Mouse (Mus musculus) liver, postnatal 0 days (tissue): Measurements from ENCODE around the gene Zc3h7b. TPM values are rescaled to one million over a fixed set of nuclear protein-coding genes. Genes with fewer than 3 reads are reported as not detected.
"Not testable (repeated sequence)": the region's sequence is repeated elsewhere in the genome, so short reads cannot be mapped to it uniquely, and the experiment has no call there.

Experiments
- ATAC-seq: fragments of 200-750 bp; cut with Nextera tagmentation; 2 replicates; pipeline ENCODE4 v1.8.0; 2017; ENCODE audit warnings: mild to moderate bottlenecking, moderate library complexity
- DNase-seq: peaks from one replicate; pipeline ENCODE4 v3.0.0-alpha.2; 2016
- H3K27ac ChIP-seq: fragments of 300-500 bp; sonication (generic); 2 replicates; pipeline ENCODE4 v1.5.1; 2014; ENCODE audit warnings: antibody characterized with exemption, moderate library complexity, mild to moderate bottlenecking, low read depth
- H3K27me3 ChIP-seq: fragments of 300-500 bp; sonication (generic); 2 replicates; pipeline ENCODE4 v1.6.1; 2014; ENCODE audit warnings: low read length, control low read depth, mixed read lengths; ENCODE audit not compliant: insufficient read depth
- H3K36me3 ChIP-seq: fragments of 300-500 bp; sonication (generic); replicated peaks from 2 replicates; pipeline ENCODE4 v1.6.1; 2014; ENCODE audit warnings: mild to moderate bottlenecking, control low read depth, low read length, moderate library complexity, mixed read lengths; ENCODE audit not compliant: insufficient read depth
- H3K4me1 ChIP-seq: fragments of 300-500 bp; sonication (generic); 2 replicates; pipeline ENCODE4 v1.6.1; 2014; ENCODE audit warnings: antibody characterized with exemption, mild to moderate bottlenecking, control low read depth; ENCODE audit not compliant: insufficient read depth
- H3K4me2 ChIP-seq: fragments of 300-500 bp; sonication (generic); 2 replicates; pipeline ENCODE4 v1.6.1; 2014; ENCODE audit warnings: low read depth, mild to moderate bottlenecking, low read length, moderate library complexity, mixed read lengths
- H3K4me3 ChIP-seq: fragments of 300-500 bp; sonication (generic); 2 replicates; pipeline ENCODE4 v1.5.1; 2014; ENCODE audit warnings: low read depth, low read length
- H3K9ac ChIP-seq: fragments of 300-500 bp; sonication (generic); replicated peaks from 2 replicates; pipeline ENCODE4 v1.6.1; 2014; ENCODE audit warnings: mild to moderate bottlenecking, moderate library complexity
- H3K9me3 ChIP-seq: fragments of 300-500 bp; sonication (generic); 2 replicates; pipeline ENCODE4 v1.6.1; 2016; ENCODE audit warnings: mild to moderate bottlenecking, control low read depth, low read length, mixed read lengths
- CTCF ChIP-seq: sonication (generic); IDR thresholded peaks from 2 replicates; pipeline ENCODE4 v1.5.1; 2016; ENCODE audit warnings: antibody characterized with exemption, low read depth
- EP300 ChIP-seq: IDR thresholded peaks from 2 replicates; pipeline ENCODE4 v1.6.1; 2016; ENCODE audit warnings: antibody characterized with exemption, low read depth, mild to moderate bottlenecking
- WGBS: fragments of 180-500 bp; shearing (Covaris S2); extraction: QIAGEN DNeasy Blood & Tissue Kit; methylation state at CpG from one replicate; pipeline ENCODE4 v1.1.7; 2014; ENCODE audit not compliant: insufficient replicate concordance; 5-methylcytosine and 5-hydroxymethylcytosine counted together
- polyA plus RNA-seq: library from polyadenylated mRNA; unstranded; fragments of >200 nt; fragmentation: Nextera tagmentation; extraction: Ambion mirVana; gene quantifications from 2 replicates; pipeline ENCODE4 v1.2.1, GENCODE M21; 2015

The Zc3h7b gene
- polyA plus RNA-seq, 1 experiment from 2014 or later = 4.2 TPM

DNA sequence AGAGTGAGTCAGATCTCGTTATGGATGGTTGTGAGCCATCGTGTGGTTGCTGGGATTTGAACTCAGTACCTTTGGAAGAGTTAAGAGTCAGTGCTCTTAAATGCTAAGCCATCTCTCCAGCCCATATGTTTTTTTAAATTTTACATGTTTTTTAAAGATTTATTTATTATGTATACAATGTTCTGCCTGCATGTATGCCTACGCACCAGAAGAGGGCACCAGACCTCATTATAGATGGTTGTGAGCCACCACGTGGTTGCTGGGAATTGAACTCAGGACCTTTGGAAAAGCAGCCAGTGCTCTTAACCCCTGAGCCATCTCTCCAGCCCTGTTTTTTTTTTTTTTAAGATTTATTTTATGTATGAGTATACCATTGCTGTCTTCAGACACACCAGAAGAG, 43.5 kb upstream of the Zc3h7b start:
- not testable (repeated sequence) for H3K4me3 ChIP-seq, H3K4me2 ChIP-seq, H3K9me3 ChIP-seq, H3K4me1 ChIP-seq, H3K27me3 ChIP-seq, ATAC-seq, DNase-seq, H3K9ac ChIP-seq
- Histone ChIP-seq H3K27ac (peak overlapping the region; percentile 80), H3K36me3 (peaks cover 27% of the 10 kb centered on the region)
- TF ChIP-seq CTCF = peak; percentile 36
- WGBS = 81% methylated on average over 4 of the region's 4 CpGs

DNA sequence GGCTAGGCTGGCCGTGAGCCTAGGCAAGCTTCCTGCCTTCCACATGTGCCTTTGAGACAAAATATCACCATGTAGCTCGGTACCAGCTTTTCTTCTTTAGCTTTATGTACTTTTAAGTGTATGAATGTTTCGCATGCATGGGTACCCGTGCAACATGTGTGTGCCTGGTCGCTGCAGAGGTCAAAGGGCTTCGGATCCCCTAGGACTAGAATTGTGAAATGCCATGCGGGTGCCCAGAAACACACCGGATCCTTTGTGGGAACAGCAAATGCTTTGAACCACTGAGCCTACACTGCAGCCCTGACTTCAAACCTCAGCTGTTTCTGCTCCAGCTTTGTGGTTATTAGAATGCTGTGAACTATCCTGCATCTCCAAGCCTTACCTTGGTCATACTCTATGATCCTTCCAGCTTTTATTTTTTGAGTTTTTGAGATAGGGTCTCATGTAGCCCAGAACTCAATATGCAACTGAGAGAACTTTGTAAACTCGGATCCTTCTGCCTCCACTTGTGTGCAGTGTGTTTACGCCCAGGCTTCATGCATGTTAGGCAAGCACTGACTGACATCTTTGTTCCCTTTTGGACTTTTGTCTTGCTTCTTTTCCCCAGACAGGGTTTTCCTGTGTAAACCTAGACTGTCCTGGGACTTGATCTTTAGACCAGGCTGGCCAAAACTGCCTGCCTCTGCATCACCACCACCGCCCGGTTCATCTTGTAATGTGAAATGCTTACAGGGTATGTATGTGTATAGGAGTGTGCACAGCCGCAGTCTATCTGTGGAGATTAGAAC, 42.4 kb upstream of the Zc3h7b start:
- 0 out of 2 replicates have a peak overlapping the region, but pooled peaks have one; percentile 11 for H3K27ac ChIP-seq
- WGBS = 76% methylated on average over 13 of the region's 13 CpGs
- peaks cover 37% of the 10 kb centered on the region for H3K36me3 ChIP-seq
- H3K4me2 ChIP-seq = no peak overlapping the region
- H3K9ac ChIP-seq = no peak overlapping the region
- TF ChIP-seq EP300 = no peak
- no peak for TF ChIP-seq CTCF
- H3K4me3 ChIP-seq = no peak overlapping the region
- H3K4me1 ChIP-seq = 0 out of 2 replicates have a peak, but pooled peaks cover 3% of the 10 kb centered on the region
- no peaks in the 10 kb centered on the region for H3K27me3 ChIP-seq
- ATAC-seq (peak; percentile 25; the same call in 1 of the 2 replicates), DNase-seq (no peak)
- H3K9me3 ChIP-seq = no peaks in the 10 kb centered on the region

DNA sequence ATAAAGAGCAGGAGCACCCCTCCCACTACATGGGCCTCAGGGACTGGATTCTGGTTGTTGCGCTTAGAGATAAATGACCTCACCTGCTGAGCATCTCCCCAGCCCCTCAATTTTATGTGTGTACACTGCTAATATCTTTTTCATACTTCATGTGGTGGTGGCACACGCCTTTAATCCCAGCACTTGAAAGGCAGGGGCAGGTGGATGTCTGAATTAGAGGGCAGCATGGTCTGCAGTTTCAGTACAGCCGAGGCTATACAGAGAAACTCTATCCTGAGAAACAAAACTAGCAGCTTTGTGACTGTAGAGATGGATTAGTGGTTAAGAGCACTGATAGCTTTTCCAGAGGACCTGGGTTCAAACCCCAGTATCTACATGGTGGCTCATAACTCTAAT, 41.8 kb upstream of the Zc3h7b start:
- H3K27ac ChIP-seq = peak overlapping the region; percentile 24; the same call in 1 of the 2 replicates
- H3K36me3 ChIP-seq = peaks cover 40% of the 10 kb centered on the region
- no peak for ATAC-seq
- 0 out of 2 replicates have a peak, but pooled peaks cover 3% of the 10 kb centered on the region for H3K4me1 ChIP-seq
- WGBS = 87% methylated on average over 3 of the region's 3 CpGs
- DNase-seq = no peak
- no peak overlapping the region for H3K4me2 ChIP-seq
- no peak overlapping the region for H3K4me3 ChIP-seq
- no peaks in the 10 kb centered on the region for H3K9me3 ChIP-seq
- no peaks in the 10 kb centered on the region for H3K27me3 ChIP-seq
- H3K9ac ChIP-seq = no peak overlapping the region
- TF ChIP-seq CTCF (no peak), EP300 (no peak)

DNA sequence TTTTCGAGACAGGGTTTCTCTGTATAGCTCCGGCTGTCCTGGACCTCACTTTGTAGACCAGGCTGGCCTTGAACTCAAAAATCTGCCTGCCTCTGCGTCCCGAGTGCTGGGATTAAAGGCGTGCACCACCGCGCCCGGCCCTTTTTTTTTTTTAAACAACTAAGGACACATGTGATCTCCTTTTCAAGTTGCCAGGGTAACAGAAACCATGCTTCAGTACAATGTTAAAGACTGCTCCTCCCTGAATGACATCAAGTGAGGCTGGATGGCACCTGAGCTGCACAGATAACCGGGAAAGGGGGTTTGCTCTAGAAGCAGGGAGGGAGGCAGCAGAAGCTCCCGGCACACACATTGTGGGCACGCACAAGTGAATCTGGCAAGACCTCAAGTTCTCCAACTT, 35.9 kb upstream of the Zc3h7b start:
- no peaks in the 10 kb centered on the region for H3K9me3 ChIP-seq
- H3K4me2 ChIP-seq = no peak overlapping the region
- no peak overlapping the region for H3K27ac ChIP-seq
- no peak overlapping the region for H3K9ac ChIP-seq
- H3K4me1 ChIP-seq = peaks cover 4% of the 10 kb centered on the region; the same call in 1 of the 2 replicates
- no peak overlapping the region for H3K4me3 ChIP-seq
- 83% methylated on average over 11 of the region's 11 CpGs for WGBS
- peaks cover 88% of the 10 kb centered on the region for H3K36me3 ChIP-seq
- no peaks in the 10 kb centered on the region for H3K27me3 ChIP-seq
- ATAC-seq (no peak), DNase-seq (no peak)
- no peak for TF ChIP-seq EP300
- TF ChIP-seq CTCF = no peak

DNA sequence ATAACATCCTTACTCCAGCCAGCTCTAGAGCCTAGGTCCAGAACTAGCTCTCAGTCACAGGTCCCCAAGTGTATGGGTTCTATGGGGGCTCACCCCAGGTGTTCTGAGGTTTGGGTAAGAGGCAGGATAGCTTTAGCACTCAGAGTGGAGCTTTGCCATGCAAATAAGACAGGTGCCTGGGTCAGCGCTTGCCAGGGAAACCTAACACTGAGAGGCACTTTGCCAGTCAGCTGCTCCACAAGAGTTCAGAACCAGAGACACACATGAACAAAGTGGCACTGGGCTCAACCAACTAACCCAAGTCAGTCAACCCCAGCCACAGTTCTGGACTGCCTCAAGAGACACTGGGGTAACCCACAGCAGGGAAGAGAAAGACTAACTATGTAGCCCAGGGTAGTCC, 35.2 kb upstream of the Zc3h7b start:
- Histone ChIP-seq H3K4me1 (peaks cover 4% of the 10 kb centered on the region; the same call in 1 of the 2 replicates), H3K36me3 (peaks cover 84% of the 10 kb centered on the region), H3K27me3 (no peaks in the 10 kb centered on the region), H3K4me3 (no peak overlapping the region), H3K9me3 (no peaks in the 10 kb centered on the region), H3K27ac (no peak overlapping the region), H3K9ac (no peak overlapping the region), H3K4me2 (no peak overlapping the region)
- DNase-seq = no peak
- no peak for ATAC-seq
- no peak for TF ChIP-seq EP300
- TF ChIP-seq CTCF = no peak
- WGBS = 100% methylated on average over 1 of the region's 1 CpGs

DNA sequence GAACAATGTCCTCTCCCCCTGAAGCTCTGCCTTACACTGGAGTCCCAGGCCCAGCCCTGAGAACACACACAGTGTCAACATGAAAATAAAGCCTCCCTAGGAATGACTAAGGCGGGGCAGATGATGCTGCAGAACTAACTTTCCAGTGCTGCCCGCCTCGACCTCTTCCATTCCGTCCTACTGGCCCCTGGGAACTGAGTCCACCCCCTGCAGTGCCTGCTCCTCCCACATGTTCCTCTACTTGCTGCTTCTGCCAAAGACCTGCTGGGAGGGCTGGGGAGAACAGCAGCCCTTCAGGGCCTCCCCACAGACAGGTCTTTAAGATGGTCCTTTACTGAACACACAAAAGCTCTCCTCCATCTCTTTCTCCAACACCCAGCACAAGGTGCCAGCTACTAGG, 34.1 kb upstream of the Zc3h7b start:
- Histone ChIP-seq H3K36me3 (peaks cover 82% of the 10 kb centered on the region), H3K27ac (no peak overlapping the region), H3K27me3 (no peaks in the 10 kb centered on the region), H3K4me2 (no peak overlapping the region), H3K4me3 (no peak overlapping the region), H3K9ac (no peak overlapping the region), H3K9me3 (no peaks in the 10 kb centered on the region), H3K4me1 (peaks cover 4% of the 10 kb centered on the region; the same call in 1 of the 2 replicates)
- no peak for DNase-seq
- 88% methylated on average over 4 of the region's 4 CpGs for WGBS
- TF ChIP-seq CTCF (no peak), EP300 (no peak)
- no peak for ATAC-seq
